Mouse (Mus musculus) gastrocnemius, postnatal 14 days (tissue): ENCODE measurements at regions not wholly inside any gene's neighbourhood (a gene's known extent, or its start where the extent isn't known, plus 50 kb on each side); places are given as distances from the start of the nearest gene placed in this dataset.
"Not testable (repeated sequence)": the region's sequence is repeated elsewhere in the genome, so short reads cannot be mapped to it uniquely, and the experiment has no call there.

Source experiments
- DNase-seq: peaks from one replicate; pipeline ENCODE4 v3.0.0; 2021; ENCODE audit warnings: mixed read lengths
- intact Hi-C: fragments of 180-260 bp; cut with DNase I; formaldehyde crosslinking; loops from one replicate; pipeline ENCODE4 v1.15.1; 2025; ENCODE audit warnings: low total_unique reads

DNA sequence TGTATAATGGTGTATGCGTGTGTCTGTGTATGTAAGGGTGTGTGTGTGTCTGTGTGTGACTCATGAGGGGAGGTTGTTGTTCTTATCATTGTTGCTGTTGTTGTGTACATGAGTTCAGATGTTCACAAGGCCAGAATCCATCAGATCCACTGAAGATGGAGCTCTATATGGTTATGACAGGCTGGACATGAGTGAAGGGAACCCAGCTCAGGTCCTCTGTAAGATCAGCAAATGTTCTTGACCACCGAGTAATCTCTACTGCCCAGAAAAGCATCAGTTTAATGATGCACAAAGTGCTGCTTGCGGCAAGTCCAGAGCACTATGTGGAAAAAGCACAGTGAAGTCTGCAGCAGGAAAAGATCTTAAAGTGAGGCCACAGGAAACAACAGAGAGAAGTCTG, 77.5 kb downstream of the Gm15319 start:
- DNase-seq, intact Hi-C loops: not testable (repeated sequence)

DNA sequence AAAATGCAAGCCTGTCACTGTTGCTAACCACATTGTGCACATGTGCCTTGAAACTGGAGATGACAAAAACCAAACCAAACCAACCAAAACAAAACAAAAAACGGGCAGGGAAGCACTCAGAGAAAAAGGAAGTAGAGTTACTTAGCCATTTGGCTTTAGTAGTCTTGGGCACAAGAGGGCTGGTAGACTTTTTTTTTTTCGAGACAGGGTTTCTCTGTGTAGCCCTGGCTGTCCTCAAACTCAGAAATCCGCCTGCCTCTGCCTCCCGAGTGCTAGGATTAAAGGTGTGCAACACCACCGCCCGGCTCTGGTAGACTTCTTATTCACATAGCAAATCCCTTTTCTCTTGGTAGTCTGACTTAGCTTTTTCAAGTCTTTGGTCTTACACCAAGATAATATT, 78.2 kb downstream of the Gm15319 start:
- intact Hi-C loops, DNase-seq: not testable (repeated sequence)

DNA sequence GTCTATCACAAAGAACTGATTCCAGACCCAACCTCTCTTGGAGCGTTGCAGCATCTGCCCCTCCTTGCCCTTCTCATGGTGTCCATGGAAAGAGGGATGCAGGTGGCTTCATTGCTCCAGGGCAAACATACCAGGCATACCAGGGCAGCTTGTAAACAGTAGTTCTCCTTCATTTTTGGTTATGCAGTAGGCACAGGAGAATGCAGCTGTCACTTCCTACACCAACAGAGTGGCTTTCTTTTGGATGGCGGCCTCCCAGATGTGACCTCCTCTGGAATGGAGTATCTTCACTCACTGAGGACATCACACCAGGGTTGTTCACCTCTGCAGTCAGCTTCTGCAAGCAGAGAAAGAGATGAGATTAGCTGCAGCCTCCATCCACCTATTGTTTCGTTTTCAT, 79.9 kb downstream of the Gm15319 start:
- intact Hi-C loops = not testable (repeated sequence)

DNA sequence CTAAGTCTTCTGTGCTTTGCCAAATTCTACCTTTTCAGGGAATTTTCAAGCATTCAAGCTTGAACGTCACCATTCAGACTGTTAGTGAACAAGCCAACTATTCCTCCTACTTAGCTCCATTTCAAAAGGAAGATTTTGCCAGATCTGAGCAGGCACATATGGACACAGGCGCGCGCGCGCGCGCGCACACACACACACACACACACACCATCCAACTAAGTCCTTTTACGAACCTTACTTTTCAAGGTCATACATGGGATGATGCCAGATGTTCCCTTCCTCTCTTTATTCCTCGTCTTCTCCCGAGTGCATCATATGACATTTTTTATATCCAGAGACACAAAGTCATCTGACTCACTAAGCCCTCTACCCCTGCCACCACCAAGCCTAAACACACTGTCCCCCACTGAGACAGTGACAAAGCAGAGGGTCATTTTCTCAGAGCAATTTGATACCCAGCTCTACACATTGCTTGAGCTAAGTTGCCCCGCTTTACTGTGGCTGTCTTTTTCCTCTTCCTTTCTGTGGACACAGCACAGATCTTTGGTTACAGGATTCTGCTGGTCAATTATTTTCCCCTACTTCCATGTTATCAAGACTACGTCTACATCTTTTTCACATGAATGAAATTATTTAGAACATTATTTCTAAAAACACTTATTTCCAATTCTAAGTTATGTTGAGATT, 81.7 kb downstream of the Gm15319 start:
- intact Hi-C loops, DNase-seq: not testable (repeated sequence)

More for the DNA sequence above, 79.9 kb downstream of the Gm15319 start:
- not testable (repeated sequence) for DNase-seq

DNA sequence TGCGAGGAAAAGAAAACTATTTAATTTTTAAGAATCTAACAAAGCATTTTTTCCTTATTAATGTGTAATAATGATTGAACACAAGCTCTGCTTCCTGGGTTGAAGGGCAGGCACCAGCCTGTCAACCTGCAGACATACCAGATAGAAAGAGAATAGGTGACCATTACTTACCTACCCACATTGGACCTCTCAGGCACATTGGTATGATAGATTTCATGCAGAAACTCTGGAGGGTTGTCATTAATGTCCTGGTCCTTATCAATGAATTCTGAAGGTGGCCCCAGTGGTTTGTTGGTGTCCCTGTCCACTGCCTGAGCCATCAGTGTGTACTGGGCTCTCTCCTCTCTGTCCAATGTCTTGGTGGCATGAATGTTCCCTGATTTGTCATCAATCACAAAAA, 85.3 kb downstream of the Gm15319 start:
- DNase-seq, intact Hi-C loops: not testable (repeated sequence)

DNA sequence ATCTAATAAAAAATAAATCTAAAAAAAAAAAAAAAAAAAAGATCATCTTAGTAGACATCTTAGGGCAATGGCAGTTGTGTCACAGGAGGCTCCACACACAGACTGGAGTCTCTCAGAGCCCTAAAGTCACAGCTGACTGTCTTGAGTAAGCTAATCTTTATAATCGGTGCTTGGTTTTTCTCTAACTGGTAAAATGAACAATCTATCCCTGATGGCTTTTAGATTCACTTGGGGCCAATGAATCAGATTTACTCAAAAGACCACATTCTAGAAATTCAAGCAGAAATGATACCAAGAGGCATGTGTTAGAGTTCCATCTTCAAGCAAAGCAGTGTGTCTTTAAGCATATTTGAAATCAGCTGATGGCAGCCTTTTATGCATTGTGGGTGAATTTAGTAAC, 86.3 kb downstream of the Gm15319 start:
- DNase-seq, intact Hi-C loops: not testable (repeated sequence)

DNA sequence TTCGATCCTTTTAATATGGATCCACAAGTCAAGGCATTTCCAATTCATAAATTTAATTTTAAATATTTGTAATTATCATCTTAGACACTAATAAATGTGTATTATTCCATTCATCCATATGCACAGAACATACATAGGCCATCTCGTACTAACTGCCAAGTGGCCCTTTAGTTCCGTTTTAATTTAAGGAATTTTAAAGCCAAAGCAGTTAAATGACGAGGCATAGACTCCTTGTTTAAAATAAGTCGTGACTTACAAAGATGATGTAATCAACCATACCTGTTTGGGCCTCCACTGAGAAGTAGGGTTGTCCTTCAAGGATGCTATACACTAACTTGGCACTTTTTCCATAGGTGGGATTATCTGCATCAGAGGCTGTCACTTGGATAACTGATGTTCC, 89.2 kb downstream of the Gm15319 start:
- DNase-seq, intact Hi-C loops: not testable (repeated sequence)

DNA sequence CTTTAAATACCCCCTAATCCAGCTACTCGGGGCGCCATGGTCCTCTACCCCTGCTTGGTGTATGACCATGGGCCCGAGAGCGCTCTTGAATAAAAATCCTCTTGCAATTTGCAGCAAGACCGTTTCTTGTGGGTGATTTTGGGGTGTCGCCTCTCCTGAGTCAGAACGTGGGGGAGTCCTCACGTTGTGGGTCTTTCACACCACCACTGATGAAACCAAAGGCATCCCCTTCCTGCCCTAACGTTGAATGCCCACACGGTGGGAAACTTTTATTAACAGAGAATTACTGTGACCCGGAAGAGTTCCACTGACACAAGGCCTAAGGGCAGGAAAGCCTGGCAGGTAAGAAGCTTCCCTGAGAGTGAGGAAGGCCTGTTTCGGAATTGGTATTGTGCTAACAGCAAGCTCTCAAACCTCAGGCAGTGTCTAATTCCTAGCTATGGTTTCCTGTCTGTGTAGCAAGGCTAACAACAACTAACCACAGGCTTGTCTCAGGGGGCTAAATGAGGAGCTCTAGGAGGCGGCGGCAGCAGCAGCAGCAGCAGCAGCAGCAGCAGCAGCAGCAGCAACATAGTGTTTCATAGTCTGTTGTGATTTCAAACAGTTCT, 95.4 kb downstream of the Gm15319 start:
- intact Hi-C loops, DNase-seq: not testable (repeated sequence)

DNA sequence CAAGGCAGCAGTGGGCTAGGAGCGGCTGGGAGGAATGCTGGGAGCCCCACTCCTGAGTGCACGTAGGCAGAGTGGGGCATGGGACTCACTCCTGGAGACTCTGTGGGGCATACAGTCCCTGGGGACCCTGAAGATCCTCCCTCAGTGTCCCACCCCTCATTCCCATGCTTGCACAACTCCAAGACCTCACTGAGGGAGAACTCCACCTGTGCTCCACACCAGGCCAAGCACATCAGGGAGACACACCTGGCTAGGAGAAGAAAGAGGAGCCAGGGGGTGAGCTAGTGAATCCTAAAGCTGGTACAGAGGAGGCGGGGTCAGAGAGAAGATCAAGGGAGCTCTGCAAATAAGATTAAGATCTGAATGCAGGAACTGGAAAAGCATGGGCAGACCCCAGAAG, 96.2 kb downstream of the Gm15319 start:
- intact Hi-C loops, DNase-seq: not testable (repeated sequence)

DNA sequence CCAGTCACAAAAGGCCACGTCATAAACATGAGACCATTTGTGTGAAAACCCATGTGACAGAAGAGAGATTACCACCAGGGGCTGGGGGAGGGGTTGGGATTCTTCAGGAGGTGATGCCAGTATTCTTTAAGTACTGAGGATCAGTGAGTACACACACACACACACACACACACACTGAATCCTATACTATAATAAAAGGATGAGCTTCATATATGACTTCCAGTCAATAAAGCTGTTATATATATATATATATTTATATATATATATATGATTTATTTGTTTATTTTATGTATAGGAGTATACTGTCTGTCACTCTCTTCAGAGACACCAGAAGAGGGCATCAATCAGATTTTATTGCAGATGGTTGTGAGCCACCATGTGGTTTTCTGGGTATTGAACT, 98.4 kb downstream of the Gm15319 start:
- intact Hi-C loops = not testable (repeated sequence)

DNA sequence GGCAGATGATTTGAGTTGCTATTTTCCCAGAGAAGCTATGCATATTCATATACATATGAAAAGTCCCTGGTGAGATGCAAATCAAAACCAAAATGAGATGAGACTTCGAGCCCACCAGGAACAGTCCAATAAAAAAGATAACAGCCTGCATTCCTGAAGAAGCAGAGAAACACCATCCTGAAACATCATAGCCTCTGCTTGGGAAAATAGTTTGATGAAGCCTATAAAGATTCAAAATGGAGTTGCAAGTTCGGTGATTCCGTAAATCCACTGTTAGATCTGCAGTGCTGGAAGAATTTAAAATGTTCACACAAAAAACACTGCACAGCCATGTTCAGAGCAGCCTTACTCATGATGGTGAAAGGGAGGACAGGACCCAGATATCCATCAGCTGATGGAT, 98.9 kb downstream of the Gm15319 start:
- DNase-seq, intact Hi-C loops: not testable (repeated sequence)

More for the DNA sequence above, 98.4 kb downstream of the Gm15319 start:
- not testable (repeated sequence) for DNase-seq

DNA sequence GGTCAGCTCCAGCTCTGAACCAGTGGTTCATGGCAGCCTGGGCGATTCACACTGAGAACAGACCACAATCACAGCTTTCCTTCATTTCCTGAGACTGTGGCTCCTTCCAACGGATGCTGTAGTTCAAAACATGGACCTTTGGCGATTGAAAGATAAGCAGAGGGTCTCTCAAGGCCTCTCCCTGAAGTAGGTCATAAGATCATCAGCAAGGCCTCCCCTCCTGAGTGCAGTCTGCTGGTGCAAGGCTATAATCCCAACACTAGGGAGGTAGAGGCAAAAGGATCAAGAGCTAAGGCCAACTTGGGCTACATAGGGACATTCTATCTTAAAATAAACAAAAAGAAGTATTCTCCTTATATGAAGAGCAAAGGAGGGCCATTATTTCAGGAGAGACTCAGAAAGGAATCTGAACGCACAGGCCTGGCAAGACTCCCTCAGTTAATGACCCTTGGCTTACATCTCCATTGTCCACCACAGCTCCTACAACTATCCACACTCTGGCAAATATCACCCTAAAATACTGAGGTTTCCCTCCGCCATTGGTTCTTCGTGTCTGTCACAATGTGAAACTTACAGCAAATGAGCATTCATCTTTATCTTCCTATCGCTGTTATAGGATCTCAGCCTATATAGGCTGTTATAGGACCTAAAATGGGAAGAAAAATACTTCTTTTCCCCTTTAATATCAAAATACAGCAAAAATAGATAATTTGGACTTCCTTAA, 100.0 kb downstream of the Gm15319 start:
- intact Hi-C loops, DNase-seq: not testable (repeated sequence)

DNA sequence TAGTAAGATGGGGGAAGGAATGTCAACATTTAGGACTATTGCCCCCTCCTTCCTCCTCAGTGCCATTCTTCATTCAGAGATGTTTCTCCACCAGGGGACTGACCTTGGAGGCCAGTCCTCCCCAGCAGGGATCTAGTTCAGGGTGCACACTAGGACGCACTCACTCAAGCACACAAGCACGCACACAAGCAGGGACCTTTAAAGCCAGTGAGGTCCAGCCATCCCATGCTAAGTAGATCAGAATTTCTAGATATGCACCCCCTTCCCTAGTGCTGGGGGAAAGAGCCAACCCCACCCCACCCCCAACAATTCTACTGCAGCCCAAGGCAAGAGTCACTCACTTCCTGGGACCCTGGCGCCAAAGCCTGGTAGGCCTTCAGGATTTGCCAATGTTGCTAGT, 100.8 kb downstream of the Gm15319 start:
- intact Hi-C loops, DNase-seq: not testable (repeated sequence)

DNA sequence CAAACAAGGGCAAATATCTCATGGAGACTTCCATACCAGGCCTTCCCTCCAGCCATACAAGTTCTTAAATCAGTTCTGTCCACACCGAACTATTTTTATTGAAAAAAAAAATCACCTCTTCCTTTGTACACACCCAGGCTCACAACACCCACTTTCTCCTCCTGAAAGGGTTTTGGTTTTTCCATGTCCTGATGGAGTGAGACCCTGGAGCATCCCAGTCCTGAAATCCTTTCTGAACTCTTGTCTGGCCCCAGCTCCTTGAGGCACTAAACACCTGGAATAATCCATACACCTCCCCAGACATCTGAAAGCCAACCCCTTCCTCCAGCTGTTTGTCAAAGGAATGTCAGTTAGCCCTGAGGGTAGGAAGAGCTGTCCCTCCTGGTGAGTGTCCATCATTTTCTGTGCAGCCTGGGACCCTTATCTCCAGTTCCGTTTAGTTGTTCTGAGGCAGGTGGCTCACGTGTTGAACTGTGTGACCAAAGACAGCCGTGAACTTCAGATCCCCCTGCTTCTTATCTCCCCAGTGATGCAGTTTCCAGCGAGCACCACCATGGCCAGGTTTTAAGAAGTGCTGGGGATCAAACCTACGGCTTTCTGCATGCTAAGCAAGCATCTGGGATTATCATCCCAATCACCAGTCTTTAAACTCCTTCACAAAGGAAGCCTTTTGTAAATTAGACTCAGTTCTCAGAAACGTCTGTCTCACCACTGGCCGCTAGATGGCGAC, 101.4 kb downstream of the Gm15319 start:
- intact Hi-C loops, DNase-seq: not testable (repeated sequence)

DNA sequence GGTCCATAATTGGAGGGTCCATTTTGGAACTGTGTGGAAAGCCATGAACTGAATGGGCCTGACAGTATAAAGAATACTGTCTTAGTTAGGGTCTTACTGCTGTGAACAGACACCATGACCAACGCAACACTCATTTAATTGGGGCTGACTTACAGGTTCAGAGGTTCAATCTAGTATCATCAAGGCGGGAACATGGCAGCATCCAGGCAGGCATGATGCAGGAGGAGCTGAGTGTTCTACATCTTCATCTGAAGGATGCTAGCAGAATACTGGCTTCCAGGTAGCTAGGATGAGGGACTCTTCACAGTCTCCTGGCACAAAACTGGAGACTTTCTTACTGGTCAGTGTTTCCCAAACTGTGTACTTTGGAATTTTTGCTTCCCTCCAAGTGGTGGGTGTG, 102.0 kb downstream of the Gm15319 start:
- DNase-seq = peak; percentile 18
- intact Hi-C loops = not testable (repeated sequence)

DNA sequence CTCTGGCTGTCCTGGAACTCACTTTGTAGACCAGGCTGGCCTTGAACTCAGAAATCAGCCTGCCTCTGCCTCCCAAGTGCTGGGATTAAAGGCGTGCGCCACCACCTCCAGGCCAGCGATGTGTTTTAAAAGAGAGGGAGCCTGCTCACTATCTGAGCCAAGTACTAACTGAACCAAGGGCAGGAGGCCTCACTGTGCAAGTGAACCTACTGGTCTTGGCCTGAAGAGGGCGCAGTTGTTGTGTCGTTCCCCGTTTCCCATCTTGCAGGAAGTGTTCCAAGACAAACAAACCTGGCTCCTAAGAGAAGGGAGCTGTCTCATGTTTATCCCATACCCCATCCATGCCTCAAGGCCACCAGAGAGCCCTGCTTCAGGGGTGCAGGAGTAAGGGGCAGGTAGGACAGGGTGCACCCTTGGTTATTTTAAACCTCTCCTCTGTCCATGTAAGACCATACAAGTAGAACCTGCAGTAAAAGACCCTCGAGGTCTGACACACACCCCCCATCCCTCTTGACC, 102.8 kb downstream of the Gm15319 start:
- intact Hi-C loops, DNase-seq: not testable (repeated sequence)

DNA sequence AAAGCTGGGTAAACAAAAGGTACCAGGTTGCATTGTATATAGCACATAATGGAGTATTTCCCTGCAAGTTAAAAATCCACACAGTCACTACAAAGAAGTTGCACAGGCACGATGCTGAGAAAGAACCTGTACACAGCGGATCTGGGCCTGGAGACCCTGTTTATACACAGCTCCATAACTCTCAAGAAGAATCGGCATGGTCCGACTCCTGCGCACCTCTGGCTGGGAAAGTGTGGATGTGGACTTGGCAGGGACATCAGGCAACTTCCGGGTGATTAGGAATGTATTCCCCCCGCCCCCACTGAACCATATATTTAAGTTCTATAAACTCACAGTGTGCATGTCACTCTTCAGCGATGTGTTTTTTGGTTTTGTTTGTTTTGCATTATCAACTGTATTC, 103.3 kb downstream of the Gm15319 start:
- not testable (repeated sequence) for DNase-seq

More for the DNA sequence above, 103.3 kb downstream of the Gm15319 start:
- intact Hi-C loops = not testable (repeated sequence)
